ENCODE assay signal across 12 mouse cellular contexts in genomic region chr16:21216047-21216446, GRCm38 (mm10). TPM values are rescaled to one million over a fixed set of nuclear protein-coding genes. Genes with fewer than 3 reads are reported as not detected.
DNase-seq lines count a peak whose midpoint lies in the region; ATAC-seq lines count a peak whose summit lies in the region.
"Had no signal": no experiment of that assay in that cellular context is flagged by ENCODE, and none has a peak within 500 bp of the region (broad histone marks: within the 10 kb centered on the region; RNA-seq: fewer than 3 reads in every experiment).

No protein-coding gene starts in this region.

- intact Hi-C loops in heart, postnatal 14 days (cut with DNase I), result no loop called here

- no peak overlapping the region for H3K4me2 ChIP-seq in lung, embryonic 15.5 days
- no peak overlapping the region for H3K4me2 ChIP-seq in neural tube, embryonic 11.5 days (ENCODE audit: low read depth)

- DNase-seq in heart, embryonic 10.5 days (ENCODE audit: low spot score), result peak; percentile 95
- DNase-seq in heart, postnatal 14 days, result no peak
- DNase-seq in lung, adult 18-20 months, result no peak
- peak; percentile 40 for DNase-seq in heart, postnatal 4 days
- peak; percentile 53 for DNase-seq in neural tube, embryonic 11.5 days (ENCODE audit: low spot score)
- no peak for DNase-seq in spleen, postnatal 4 days (ENCODE audit: low spot score in 2 of 2)
- DNase-seq: layer of hippocampus, adult 9-11 months; right cerebral cortex, postnatal 25 days had no signal

- peaks cover 72% of the 10 kb centered on the region for H3K4me1 ChIP-seq in heart, embryonic 10.5 days
- peaks cover 58% of the 10 kb centered on the region for H3K4me1 ChIP-seq in lung, embryonic 15.5 days
- H3K4me1 ChIP-seq in neural tube, embryonic 11.5 days (ENCODE audit: control insufficient read depth, insufficient read depth, low read length), result peaks cover 31% of the 10 kb centered on the region

- H3K27me3 ChIP-seq in heart, embryonic 10.5 days (ENCODE audit: insufficient read depth, poor library complexity, severe bottlenecking), result no peaks in the 10 kb centered on the region
- no peaks in the 10 kb centered on the region for H3K27me3 ChIP-seq in lung, embryonic 15.5 days
- H3K27me3 ChIP-seq in neural tube, embryonic 11.5 days (ENCODE audit: control insufficient read depth, insufficient read depth, low read length), result no peaks in the 10 kb centered on the region

- H3K4me3 ChIP-seq in heart, embryonic 10.5 days, result peak overlapping the region; percentile 24
- H3K4me3 ChIP-seq in lung, embryonic 15.5 days, result no peak overlapping the region
- H3K4me3 ChIP-seq in neural tube, embryonic 11.5 days (ENCODE audit: low read depth, low read length), result no peak overlapping the region
- H3K4me3 ChIP-seq: erythroblast, embryonic 14.5 days had no signal

- peak overlapping the region; percentile 81 for H3K27ac ChIP-seq in heart, embryonic 10.5 days
- peak overlapping the region; percentile 25; the same call in 1 of the 2 replicates for H3K27ac ChIP-seq in lung, embryonic 15.5 days
- no peak overlapping the region for H3K27ac ChIP-seq in neural tube, embryonic 11.5 days (ENCODE audit: low read depth, low read length)
- H3K27ac ChIP-seq: macrophage had no signal

- H3K9ac ChIP-seq in lung, embryonic 15.5 days, result no peak overlapping the region
- no peak overlapping the region for H3K9ac ChIP-seq in neural tube, embryonic 11.5 days (ENCODE audit: low read length)

- WGBS in heart, embryonic 10.5 days, result 8% methylated on average over 4 of the region's 4 CpGs
- 33% methylated on average over 4 of the region's 4 CpGs for WGBS in lung, embryonic 15.5 days
- 27% methylated on average over 4 of the region's 4 CpGs for WGBS in neural tube, embryonic 11.5 days

- peaks cover 65% of the 10 kb centered on the region for H3K36me3 ChIP-seq in heart, embryonic 10.5 days
- H3K36me3 ChIP-seq in lung, embryonic 15.5 days, result peaks cover 75% of the 10 kb centered on the region
- H3K36me3 ChIP-seq in neural tube, embryonic 11.5 days (ENCODE audit: control insufficient read depth, insufficient read depth, low read length), result peaks cover 14% of the 10 kb centered on the region

- H3K9me3 ChIP-seq in heart, embryonic 10.5 days, result no peaks in the 10 kb centered on the region
- H3K9me3 ChIP-seq in lung, embryonic 15.5 days, result no peaks in the 10 kb centered on the region
- no peaks in the 10 kb centered on the region for H3K9me3 ChIP-seq in neural tube, embryonic 11.5 days (ENCODE audit: control insufficient read depth, low read length)

- ATAC-seq in lung, embryonic 15.5 days (ENCODE audit: borderline replicate concordance, extremely low read depth, low FRiP score, low TSS enrichment), result no peak
- ATAC-seq in neural tube, embryonic 11.5 days (ENCODE audit: insufficient read depth, low FRiP score, low TSS enrichment), result no peak
- ATAC-seq in frontal cortex, adult (ENCODE audit: low TSS enrichment), result no peak

RNA-seq across cellular contexts. Expression of gene Ephb3, which starts 11.5 kb away (rescaled TPM):
- 24.5 and 25.3 TPM in 2 replicates for polyA plus RNA-seq in heart, embryonic 10.5 days (2016; fragmentation: Nextera tagmentation; extraction: Ambion mirVana)
- 1 to 10 TPM; 6.5 to 9.2 TPM for total RNA-seq in heart, postnatal 14 days (2021)
- polyA plus RNA-seq in lung, embryonic 15.5 days (2015; fragmentation: Nextera tagmentation; extraction: Ambion mirVana), result 28.4 and 29.8 TPM in 2 replicates
- total RNA-seq in heart, postnatal 4 days (2021), result 10 to 100 TPM; 14.3 to 14.8 TPM
- 15.1 and 15.5 TPM in 2 replicates for polyA plus RNA-seq in neural tube, embryonic 11.5 days (2014; fragmentation: Nextera tagmentation; extraction: Ambion mirVana)
- polyA plus RNA-seq: erythroblast, embryonic 14.5 days had no signal

Comparison
In these comparisons a context has a peak if more than half of its experiments do, and no peak if none do; other contexts are left out.
1. DNase-seq: peak in heart, embryonic 10.5 days (single experiment), heart, postnatal 4 days (single experiment) and neural tube, embryonic 11.5 days (single experiment); none in heart, postnatal 14 days (0 of 2), lung, adult 18-20 months (0 of 2) and spleen, postnatal 4 days (0 of 2).